Mouse (Mus musculus) heart, adult 2 months (tissue): Measurements from ENCODE around the gene Adamts15.

ENCODE experiments used
- CTCF ChIP-seq: fragments of 200-600 bp; IDR thresholded peaks from 2 replicates; pipeline ENCODE4 v1.8.1; 2022; ENCODE audit warnings: antibody characterized with exemption, mild to moderate bottlenecking, moderate library complexity
- EP300 ChIP-seq: fragments of 200-500 bp; IDR thresholded peaks from 2 replicates; pipeline ENCODE4 v1.6.1; 2011; ENCODE audit warnings: low read depth, low read length, control low read depth; ENCODE audit not compliant: insufficient read depth

DNA sequence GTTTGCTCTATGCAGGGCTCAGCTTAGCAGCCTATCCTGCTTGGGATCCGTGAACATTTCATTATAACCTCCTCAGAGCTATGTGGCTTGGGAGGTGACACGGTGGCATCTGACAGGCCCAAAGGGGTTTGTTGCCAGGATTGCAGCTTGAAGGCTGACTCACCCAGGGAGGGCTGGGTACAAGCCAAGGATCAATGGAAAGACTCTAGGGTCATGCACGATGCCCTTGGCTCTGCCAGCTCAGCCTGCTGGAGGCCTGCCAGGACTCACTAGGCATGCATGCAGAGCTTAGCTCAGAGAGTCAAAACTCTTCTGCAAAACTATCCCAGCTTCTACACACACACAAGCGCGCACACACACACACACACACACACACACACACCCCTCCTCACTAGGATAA, 25.5 kb downstream of the Adamts15 start:
- TF ChIP-seq CTCF (no peak), EP300 (peak; percentile 75; the same call in 1 of the 2 replicates)
